Mouse (Mus musculus) G1E (cell line): ENCODE measurements around the gene Galnt2.

ENCODE experiments used
- CTCF ChIP-seq: IDR thresholded peaks from 2 replicates; pipeline ENCODE4 v1.5.1; 2012; ENCODE audit warnings: low read depth, low read length, inconsistent platforms, mixed read lengths
- GATA1 ChIP-seq: IDR thresholded peaks from 2 replicates; pipeline ENCODE4 v1.6.1; 2012; ENCODE audit warnings: borderline replicate concordance, low read length, inconsistent platforms, mixed read lengths
- POLR2AphosphoS5 ChIP-seq: IDR thresholded peaks from 2 replicates; pipeline ENCODE4 v1.6.1; 2012; ENCODE audit warnings: low read depth, low read length, inconsistent platforms; ENCODE audit not compliant: insufficient replicate concordance
- TAL1 ChIP-seq: conservative IDR thresholded peaks from 2 replicates; pipeline ENCODE4 v1.6.1; 2012; ENCODE audit warnings: low read depth, low read length, inconsistent platforms, mixed read lengths

DNA sequence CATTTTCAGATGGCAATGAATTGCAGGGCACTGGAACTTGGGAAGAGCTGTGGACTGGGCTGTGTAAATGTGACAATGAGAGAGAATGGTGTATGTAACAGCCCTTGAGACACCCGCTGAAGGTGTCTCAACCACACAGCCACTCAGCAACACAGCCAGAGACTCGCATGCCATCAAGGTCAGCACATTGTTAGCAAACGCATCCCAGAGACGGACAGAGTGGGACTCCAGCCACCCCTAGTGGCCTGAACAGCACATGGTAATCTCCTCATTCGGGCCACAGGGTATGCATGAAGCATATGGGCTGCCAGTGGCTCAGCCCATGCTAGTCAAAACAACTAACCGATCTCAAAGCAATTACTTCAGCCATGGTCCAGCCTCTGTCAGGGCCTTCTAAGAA is 148.1 kb downstream of the Galnt2 start:
- TF ChIP-seq CTCF: no peak
- no peak for TF ChIP-seq TAL1
- TF ChIP-seq POLR2AphosphoS5: no peak
- TF ChIP-seq GATA1: no peak
